ENCODE assay signal across 8 mouse cellular contexts in the genomic region with DNA sequence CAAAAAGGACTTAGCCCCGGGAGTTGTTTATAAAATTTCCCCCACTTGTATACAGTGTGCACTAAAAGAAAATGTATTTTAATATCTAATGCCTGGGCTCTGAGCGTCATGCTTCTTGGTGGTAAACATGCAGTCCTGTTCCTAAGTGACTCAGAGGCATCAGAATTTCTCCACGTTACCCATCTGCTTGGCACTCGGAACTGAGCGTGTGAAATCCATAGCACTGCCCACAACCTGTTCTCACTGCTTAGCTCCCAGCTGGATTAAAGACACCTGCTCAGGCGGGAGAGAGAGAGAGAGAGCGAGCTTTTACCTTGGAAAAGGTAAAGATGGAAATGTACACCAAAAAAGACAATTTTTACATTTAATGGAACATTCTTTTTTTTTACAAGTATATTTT. TPM values are rescaled to one million over a fixed set of nuclear protein-coding genes. Genes with fewer than 3 reads are reported as not detected.
DNase-seq lines count a peak whose midpoint lies in the region; ATAC-seq and TF ChIP-seq lines count a peak whose summit lies in the region.
"Not testable (repeated sequence)": the region's sequence is repeated elsewhere in the genome, so short reads cannot be mapped to it uniquely, and the experiment has no call there.

No protein-coding gene starts in this region.

- H3K4me3 ChIP-seq in forebrain, embryonic 15.5 days; forebrain, postnatal 0 days (ENCODE audit: low read depth, low read length): not testable (repeated sequence)

- H3K36me3 ChIP-seq in forebrain, embryonic 15.5 days; forebrain, postnatal 0 days (ENCODE audit: insufficient read depth): not testable (repeated sequence)

- 70% methylated on average over 7 of the region's 7 CpGs for WGBS in forebrain, embryonic 15.5 days
- 70% methylated on average over 7 of the region's 7 CpGs for WGBS in forebrain, postnatal 0 days

- not testable (repeated sequence) for TF ChIP-seq CTCF in forebrain, postnatal 0 days (IDR thresholded peaks at IDR 0.05; ENCODE audit: low read depth)

- H3K9me3 ChIP-seq in forebrain, embryonic 15.5 days; forebrain, postnatal 0 days (ENCODE audit: low read length): not testable (repeated sequence)

- not testable (repeated sequence) for H3K4me2 ChIP-seq in forebrain, embryonic 15.5 days (replicated peaks); forebrain, postnatal 0 days (ENCODE audit: low read depth)

- intact Hi-C loops in left cerebral cortex, postnatal 25 days (cut with DNase I), result not testable (repeated sequence)

- peak; percentile 35; the same call in 1 of the 2 replicates for ATAC-seq in forebrain, embryonic 15.5 days (replicated peaks)
- ATAC-seq in forebrain, postnatal 0 days, result peak; percentile 39

- DNase-seq in brain, adult 2 months (ENCODE audit: low read depth, low spot score), result peak; percentile 40
- not testable (repeated sequence) for DNase-seq in forebrain, postnatal 0 days
- peak; percentile 51 for DNase-seq in heart, adult 11 months
- peak; percentile 24 to 43 for DNase-seq in layer of hippocampus, adult 18-20 months (ENCODE audit: low spot score in 2 of 2)
- peak; percentile 62 for DNase-seq in layer of hippocampus, adult 9-11 months
- DNase-seq in left cerebral cortex, postnatal 25 days (ENCODE audit: low spot score in 2 of 2), result peak; percentile 24 to 61
- peak; percentile 45 to 48 for DNase-seq in right cerebral cortex, adult 2 months (ENCODE audit: low spot score in 2 of 2)

- H3K9ac ChIP-seq in forebrain, embryonic 15.5 days (replicated peaks); forebrain, postnatal 0 days: not testable (repeated sequence)

- not testable (repeated sequence) for H3K4me1 ChIP-seq in forebrain, embryonic 15.5 days; forebrain, postnatal 0 days (ENCODE audit: insufficient read depth)

- H3K27ac ChIP-seq in forebrain, embryonic 15.5 days (replicated peaks); forebrain, postnatal 0 days (ENCODE audit: low read depth, low read length): not testable (repeated sequence)

- not testable (repeated sequence) for H3K27me3 ChIP-seq in forebrain, embryonic 15.5 days; forebrain, postnatal 0 days (ENCODE audit: insufficient read depth, low read length)

RNA-seq across cellular contexts. Expression of gene Gadd45a, which starts 18.3 kb away (rescaled TPM):
- 9.7 and 10.9 TPM in 2 replicates for polyA plus RNA-seq in forebrain, embryonic 15.5 days (2015; fragmentation: Nextera tagmentation; extraction: Ambion mirVana)
- 4.8 and 7.9 TPM in 2 replicates for total RNA-seq in forebrain, postnatal 0 days (2014; rRNA removed)
- 6.9 and 7.8 TPM in 2 replicates for polyA plus RNA-seq in forebrain, postnatal 0 days (2015; fragmentation: Nextera tagmentation; extraction: Ambion mirVana)
- total RNA-seq in layer of hippocampus, adult 18-20 months (2021), result 1 to 10 TPM; 6.3 to 8.7 TPM
- total RNA-seq in left cerebral cortex, postnatal 25 days (2021), result 10 to 100 TPM in 1 of 2 experiments, 1 to 10 TPM in 1; 7.4 to 11.0 TPM
